Comparison of ENCODE assay signal across 9 mouse cellular contexts in the genomic region with DNA sequence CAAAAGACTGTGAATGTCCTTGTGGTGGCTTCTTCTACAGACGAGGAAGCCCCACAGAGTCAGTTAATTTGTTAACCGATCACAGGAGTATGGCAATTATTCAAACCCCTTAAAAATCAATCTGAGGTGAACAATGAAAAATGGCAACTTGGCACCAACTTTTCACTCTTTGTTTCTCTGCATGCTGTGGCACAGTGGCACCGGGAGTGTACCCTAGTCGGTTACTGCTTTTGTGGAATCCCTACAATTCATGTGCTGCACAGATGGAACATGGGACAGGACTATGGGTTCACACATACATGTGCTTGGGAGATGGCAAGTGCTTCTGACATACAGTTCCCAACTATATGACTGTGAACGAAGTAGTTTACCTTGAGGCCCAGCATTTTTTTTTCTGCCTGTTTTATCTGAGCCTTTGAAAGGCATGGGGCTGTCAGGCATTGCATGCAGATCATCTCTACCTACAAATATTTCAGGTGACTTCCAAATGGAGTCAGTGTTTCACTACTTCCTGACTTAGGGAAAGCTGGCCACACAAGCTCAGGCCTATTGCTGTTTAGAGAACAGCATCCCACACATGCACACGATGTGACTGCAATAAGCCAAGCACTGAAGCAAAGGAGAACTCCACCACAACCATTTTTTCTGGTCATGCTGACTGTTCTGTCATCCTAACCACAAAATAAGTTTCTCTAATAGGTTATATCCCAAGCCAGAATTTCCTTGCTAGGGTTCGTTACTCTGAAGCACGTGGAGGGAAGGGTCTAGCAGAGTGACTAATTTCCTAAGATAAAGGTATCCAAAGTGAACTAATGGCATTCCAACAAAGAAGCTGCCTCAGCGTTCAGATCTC.
DNase-seq lines count a peak whose midpoint lies in the region; ATAC-seq lines count a peak whose summit lies in the region.
"Had no signal": no experiment of that assay in that cellular context is flagged by ENCODE, and none has a peak within 500 bp of the region (broad histone marks: within the 10 kb centered on the region; RNA-seq: fewer than 3 reads in every experiment).

No protein-coding gene starts in this region.

- H3K9ac ChIP-seq in kidney, embryonic 15.5 days = no peak overlapping the region
- peak overlapping the region; percentile 64 for H3K9ac ChIP-seq in embryonic facial prominence, embryonic 13.5 days
- H3K9ac ChIP-seq in heart, embryonic 15.5 days = peak overlapping the region; percentile 58; the same call in 1 of the 2 replicates
- peak overlapping the region; percentile 7; the same call in 1 of the 2 replicates for H3K9ac ChIP-seq in midbrain, embryonic 15.5 days

- no peak for ATAC-seq in kidney, embryonic 15.5 days (replicated peaks; ENCODE audit: low FRiP score)
- ATAC-seq in embryonic facial prominence, embryonic 13.5 days (ENCODE audit: insufficient number of reproducible peaks, insufficient read depth, low FRiP score, low TSS enrichment, low read depth) = no peak
- no peak for ATAC-seq in heart, embryonic 15.5 days (replicated peaks; ENCODE audit: insufficient number of reproducible peaks, insufficient read depth, low FRiP score, low read depth)
- ATAC-seq in midbrain, embryonic 15.5 days (replicated peaks) = no peak

- H3K27ac ChIP-seq in kidney, embryonic 15.5 days = no peak overlapping the region
- H3K27ac ChIP-seq in embryonic facial prominence, embryonic 13.5 days = peak overlapping the region; percentile 65
- peak overlapping the region; percentile 74 for H3K27ac ChIP-seq in heart, embryonic 15.5 days
- H3K27ac ChIP-seq in midbrain, embryonic 15.5 days = peak overlapping the region; percentile 52

- no peak for DNase-seq in kidney, postnatal 36 days
- DNase-seq in thymus, adult 18-20 months = no peak
- DNase-seq in spleen, postnatal 14 days (ENCODE audit: low spot score in 2 of 2) = no peak
- no peak for DNase-seq in MN1 (ENCODE audit: low spot score)
- DNase-seq: gastrocnemius, postnatal 25 days had no signal

- H3K4me1 ChIP-seq in kidney, embryonic 15.5 days = peaks cover 16% of the 10 kb centered on the region
- peaks cover 49% of the 10 kb centered on the region for H3K4me1 ChIP-seq in embryonic facial prominence, embryonic 13.5 days
- peaks cover 41% of the 10 kb centered on the region for H3K4me1 ChIP-seq in heart, embryonic 15.5 days (replicated peaks)
- peaks cover 10% of the 10 kb centered on the region for H3K4me1 ChIP-seq in midbrain, embryonic 15.5 days

- 61% methylated on average over 9 of the region's 9 CpGs for WGBS in kidney, embryonic 15.5 days
- WGBS in embryonic facial prominence, embryonic 13.5 days = 41% methylated on average over 9 of the region's 9 CpGs
- 34% methylated on average over 9 of the region's 9 CpGs for WGBS in heart, embryonic 15.5 days
- WGBS in midbrain, embryonic 15.5 days = 52% methylated on average over 9 of the region's 9 CpGs

- peak overlapping the region; percentile 46; the same call in 1 of the 2 replicates for H3K4me2 ChIP-seq in kidney, embryonic 15.5 days
- peak overlapping the region; percentile 89 for H3K4me2 ChIP-seq in embryonic facial prominence, embryonic 13.5 days
- H3K4me2 ChIP-seq in heart, embryonic 15.5 days = peak overlapping the region; percentile 90
- H3K4me2 ChIP-seq in midbrain, embryonic 15.5 days = peak overlapping the region; percentile 41

- H3K27me3 ChIP-seq in kidney, embryonic 15.5 days = peaks cover 40% of the 10 kb centered on the region
- H3K27me3 ChIP-seq in embryonic facial prominence, embryonic 13.5 days = no peaks in the 10 kb centered on the region
- H3K27me3 ChIP-seq in heart, embryonic 15.5 days = no peaks in the 10 kb centered on the region
- no peaks in the 10 kb centered on the region for H3K27me3 ChIP-seq in midbrain, embryonic 15.5 days (replicated peaks)

- no peak overlapping the region for H3K4me3 ChIP-seq in kidney, embryonic 15.5 days (replicated peaks)
- peak overlapping the region; percentile 97 for H3K4me3 ChIP-seq in embryonic facial prominence, embryonic 13.5 days
- peak overlapping the region; percentile 35 for H3K4me3 ChIP-seq in heart, embryonic 15.5 days
- H3K4me3 ChIP-seq in midbrain, embryonic 15.5 days = peak overlapping the region; percentile 72

- peaks cover 17% of the 10 kb centered on the region for H3K36me3 ChIP-seq in kidney, embryonic 15.5 days
- H3K36me3 ChIP-seq in embryonic facial prominence, embryonic 13.5 days = peaks cover 24% of the 10 kb centered on the region
- H3K36me3 ChIP-seq in heart, embryonic 15.5 days = peaks cover 15% of the 10 kb centered on the region
- H3K36me3 ChIP-seq in midbrain, embryonic 15.5 days (replicated peaks) = no peaks in the 10 kb centered on the region

- H3K9me3 ChIP-seq in kidney, embryonic 15.5 days (replicated peaks) = no peaks in the 10 kb centered on the region
- H3K9me3 ChIP-seq in embryonic facial prominence, embryonic 13.5 days = no peaks in the 10 kb centered on the region
- H3K9me3 ChIP-seq in heart, embryonic 15.5 days (replicated peaks) = no peaks in the 10 kb centered on the region
- no peaks in the 10 kb centered on the region for H3K9me3 ChIP-seq in midbrain, embryonic 15.5 days
